Mouse (Mus musculus): ENCODE measurements around the gene Camk2d. TPM values are rescaled to one million over a fixed set of nuclear protein-coding genes. Genes with fewer than 3 reads are reported as not detected.

The Camk2d gene
- total and polyA plus RNA-seq, 3 experiments = 66.1 to 80.4 (median 77.3) TPM

GRCm38 (mm10) chr3:126687150-126687549 lies 91.0 kb downstream of the Camk2d start:
- Histone ChIP-seq H3K9me3 (replicated peaks; ENCODE audit: low read length) (no peaks in the 10 kb centered on the region), H3K36me3 (replicated peaks in 1 of 2; ENCODE audit: control insufficient read depth in 1 of 2, insufficient read depth in 1 of 2, low read length in 1 of 2) (peaks cover 5 to 14% of the 10 kb centered on the region in 2 experiments), H3K79me2 (replicated peaks; ENCODE audit: control insufficient read depth, extremely low read depth, insufficient read depth, poor library complexity, severe bottlenecking) (peaks cover 38% of the 10 kb centered on the region), H3K4me3 (replicated peaks in 1 of 3; ENCODE audit: low read depth in 2 of 3, low read length in 2 of 3, poor library complexity in 1 of 3) (no peak overlapping the region), H3K4me2 (ENCODE audit: insufficient read depth, low read depth, poor library complexity, severe bottlenecking) (peak overlapping the region; percentile 88), H3K4me1 (ENCODE audit: control insufficient read depth in 1 of 2, insufficient read depth in 2 of 2) (peaks cover 5 to 48% of the 10 kb centered on the region in 2 experiments; a peak in 3 of 4 replicates), H3K9ac (ENCODE audit: insufficient read depth, low read depth) (peak overlapping the region; percentile 60), H3K27me3 (replicated peaks) (no peaks in the 10 kb centered on the region), H3K27ac (ENCODE audit: insufficient read depth, low read depth) (peak overlapping the region; percentile 58)
- TF ChIP-seq ZKSCAN1 (IDR thresholded peaks at IDR 0.05; ENCODE audit: borderline replicate concordance, low read depth, low read length) (no peak), MXI1 (IDR thresholded peaks at IDR 0.05; ENCODE audit: low read depth, low read length) (peak; percentile 62; the same call in 1 of the 2 replicates), SIN3A (IDR thresholded peaks at IDR 0.05; ENCODE audit: low read length) (0 out of 2 replicates have a peak, but pooled peaks have one; percentile 27), RCOR1 (conservative IDR thresholded peaks at IDR 0.05; ENCODE audit: low read depth, low read length) (0 out of 2 replicates have a peak, but pooled peaks have one; percentile 26), MAX (IDR thresholded peaks at IDR 0.05; ENCODE audit: low read length) (peak; percentile 78), HCFC1 (IDR thresholded peaks at IDR 0.05; ENCODE audit: low read depth, low read length) (peak; percentile 29), ELF1 (IDR thresholded peaks at IDR 0.05; ENCODE audit: low read depth, low read length) (peak; percentile 60; the same call in 1 of the 2 replicates), POLR2A (IDR thresholded peaks at IDR 0.05; ENCODE audit: low read depth, low read length) (peak; percentile 53), TBP (conservative IDR thresholded peaks at IDR 0.05; ENCODE audit: low read depth, low read length) (no peak), CHD1 (IDR thresholded peaks at IDR 0.05; ENCODE audit: low read depth, low read length) (no peak), MYC (IDR thresholded peaks at IDR 0.05; ENCODE audit: low read depth, low read length) (peak; percentile 83)
- dilution Hi-C loops (cut with MboI; ENCODE audit: extremely low pct_ligation_motif_present, extremely low pct_unique_long_range_greater_than_20kb, low sequenced_read_pairs) (no loop called here), in situ Hi-C loops (cut with MboI; ENCODE audit: low pct_ligation_motif_present, low pct_unique_long_range_greater_than_20kb, low sequenced_read_pairs) (no loop called here)
- DNase-seq (ENCODE audit: extremely low read depth) = no peak

GRCm38 (mm10) chr3:126688516-126688915 lies 92.4 kb downstream of the Camk2d start:
- in situ Hi-C loops (cut with MboI; ENCODE audit: low pct_ligation_motif_present, low pct_unique_long_range_greater_than_20kb, low sequenced_read_pairs) (no loop called here), dilution Hi-C loops (cut with MboI; ENCODE audit: extremely low pct_ligation_motif_present, extremely low pct_unique_long_range_greater_than_20kb, low sequenced_read_pairs) (no loop called here)
- Histone ChIP-seq H3K36me3 (replicated peaks in 1 of 2; ENCODE audit: control insufficient read depth in 1 of 2, insufficient read depth in 1 of 2, low read length in 1 of 2) (peaks cover 5 to 7% of the 10 kb centered on the region in 2 experiments), H3K27ac (ENCODE audit: insufficient read depth, low read depth) (peak overlapping the region; percentile 93), H3K9me3 (replicated peaks; ENCODE audit: low read length) (no peaks in the 10 kb centered on the region), H3K4me1 (ENCODE audit: control insufficient read depth in 1 of 2, insufficient read depth in 2 of 2) (peaks cover 8 to 52% of the 10 kb centered on the region in 2 experiments; a peak in 3 of 4 replicates), H3K9ac (ENCODE audit: insufficient read depth, low read depth) (peak overlapping the region; percentile 48; the same call in 1 of the 2 replicates), H3K4me2 (ENCODE audit: insufficient read depth, low read depth, poor library complexity, severe bottlenecking) (peak overlapping the region; percentile 82), H3K27me3 (replicated peaks) (no peaks in the 10 kb centered on the region), H3K4me3 (replicated peaks in 1 of 3; ENCODE audit: low read depth in 2 of 3, low read length in 2 of 3, poor library complexity in 1 of 3) (no peak overlapping the region), H3K79me2 (replicated peaks; ENCODE audit: control insufficient read depth, extremely low read depth, insufficient read depth, poor library complexity, severe bottlenecking) (peaks cover 44% of the 10 kb centered on the region)
- peak; percentile 75 for DNase-seq (ENCODE audit: extremely low read depth)
- peak; percentile 26; the same call in 1 of the 2 replicates for TF ChIP-seq BHLHE40 (IDR thresholded peaks at IDR 0.05; ENCODE audit: low read depth, low read length)
- TF ChIP-seq SIN3A (IDR thresholded peaks at IDR 0.05; ENCODE audit: low read length) = peak; percentile 22; the same call in 1 of the 2 replicates
- no peak; the same call in 1 of the 2 replicates for TF ChIP-seq ETS1 (conservative IDR thresholded peaks at IDR 0.05; ENCODE audit: low read depth, low read length)
- TF ChIP-seq MAX (IDR thresholded peaks at IDR 0.05; ENCODE audit: low read length) = no peak
- TF ChIP-seq TCF12 (IDR thresholded peaks at IDR 0.05; ENCODE audit: low read depth, low read length) = 0 out of 2 replicates have a peak, but pooled peaks have one; percentile 15
- no peak for TF ChIP-seq HCFC1 (IDR thresholded peaks at IDR 0.05; ENCODE audit: low read depth, low read length)
- 0 out of 2 replicates have a peak, but pooled peaks have one; percentile 38 for TF ChIP-seq EP300 (IDR thresholded peaks at IDR 0.05; ENCODE audit: low read length)
- TF ChIP-seq MAFK (IDR thresholded peaks at IDR 0.05; ENCODE audit: insufficient replicate concordance, low read length) = peak; percentile 42; the same call in 1 of the 2 replicates
- TF ChIP-seq RCOR1 (conservative IDR thresholded peaks at IDR 0.05; ENCODE audit: low read depth, low read length) = no peak
- TF ChIP-seq ZNF384 (IDR thresholded peaks at IDR 0.05; ENCODE audit: low read depth, low read length) = peak; percentile 95
- TF ChIP-seq MXI1 (IDR thresholded peaks at IDR 0.05; ENCODE audit: low read depth, low read length) = peak; percentile 54; the same call in 1 of the 2 replicates
- TF ChIP-seq CHD1 (IDR thresholded peaks at IDR 0.05; ENCODE audit: low read depth, low read length) = peak; percentile 92; the same call in 1 of the 2 replicates
- TF ChIP-seq TBP (conservative IDR thresholded peaks at IDR 0.05; ENCODE audit: low read depth, low read length) = no peak
- TF ChIP-seq MAZ (IDR thresholded peaks at IDR 0.05; ENCODE audit: low read depth, low read length) = peak; percentile 71; the same call in 1 of the 2 replicates

Measured in CH12.LX (cell line).